Mouse (Mus musculus) midbrain, embryonic 10.5 days (tissue): ENCODE results near the gene Amotl2. TPM values are rescaled to one million over a fixed set of nuclear protein-coding genes. Genes with fewer than 3 reads are reported as not detected.

Source experiments
- DNase-seq: peaks from one replicate; pipeline ENCODE4 v3.0.0-alpha.2; 2017; ENCODE audit warnings: low spot score
- H3K27ac ChIP-seq: fragments of 300-500 bp; sonication (generic); replicated peaks from 2 replicates; pipeline ENCODE4 v1.5.1; 2016; ENCODE audit warnings: mild to moderate bottlenecking
- H3K27me3 ChIP-seq: fragments of 300-500 bp; sonication (generic); 2 replicates; pipeline ENCODE4 v1.6.1; 2016; ENCODE audit warnings: low read depth, mild to moderate bottlenecking; ENCODE audit not compliant: poor library complexity, severe bottlenecking
- H3K36me3 ChIP-seq: fragments of 300-500 bp; sonication (generic); 2 replicates; pipeline ENCODE4 v1.6.1; 2016; ENCODE audit warnings: mild to moderate bottlenecking, moderate library complexity
- H3K4me1 ChIP-seq: fragments of 300-500 bp; sonication (generic); 2 replicates; pipeline ENCODE4 v1.6.1; 2016
- H3K4me3 ChIP-seq: fragments of 300-500 bp; sonication (generic); 2 replicates; pipeline ENCODE4 v1.5.1; 2016; ENCODE audit warnings: mild to moderate bottlenecking, moderate library complexity
- H3K9me3 ChIP-seq: fragments of 300-500 bp; sonication (generic); replicated peaks from 2 replicates; pipeline ENCODE4 v1.6.1; 2016; ENCODE audit warnings: mild to moderate bottlenecking
- WGBS: fragments of 180-500 bp; shearing (Covaris S2); methylation state at CpG from one replicate; pipeline ENCODE4 v1.1.7; 2016; 5-methylcytosine and 5-hydroxymethylcytosine counted together
- polyA plus RNA-seq: library from polyadenylated mRNA; unstranded; fragments of >200 nt; fragmentation: Nextera tagmentation; extraction: Ambion mirVana; gene quantifications from 2 replicates; pipeline ENCODE4 v1.2.1, GENCODE M21; 2016

Amotl2 gene
- polyA plus RNA-seq, 1 experiment from 2014 or later, result 60.3 TPM

- Histone ChIP-seq H3K4me3 (no peak overlapping the region), H3K9me3 (no peaks in the 10 kb centered on the region), H3K36me3 (peaks cover 85% of the 10 kb centered on the region), H3K4me1 (peaks cover 40% of the 10 kb centered on the region), H3K27me3 (no peaks in the 10 kb centered on the region), H3K27ac (0 out of 2 replicates have a peak overlapping the region, but pooled peaks have one; percentile 20)
- no peak for DNase-seq
- WGBS, result 88% methylated on average over 7 of the region's 7 CpGs
These were observed 14.6 kb downstream of the Amotl2 start for GRCm38 (mm10) chr9:102731044-102731471.

DNA sequence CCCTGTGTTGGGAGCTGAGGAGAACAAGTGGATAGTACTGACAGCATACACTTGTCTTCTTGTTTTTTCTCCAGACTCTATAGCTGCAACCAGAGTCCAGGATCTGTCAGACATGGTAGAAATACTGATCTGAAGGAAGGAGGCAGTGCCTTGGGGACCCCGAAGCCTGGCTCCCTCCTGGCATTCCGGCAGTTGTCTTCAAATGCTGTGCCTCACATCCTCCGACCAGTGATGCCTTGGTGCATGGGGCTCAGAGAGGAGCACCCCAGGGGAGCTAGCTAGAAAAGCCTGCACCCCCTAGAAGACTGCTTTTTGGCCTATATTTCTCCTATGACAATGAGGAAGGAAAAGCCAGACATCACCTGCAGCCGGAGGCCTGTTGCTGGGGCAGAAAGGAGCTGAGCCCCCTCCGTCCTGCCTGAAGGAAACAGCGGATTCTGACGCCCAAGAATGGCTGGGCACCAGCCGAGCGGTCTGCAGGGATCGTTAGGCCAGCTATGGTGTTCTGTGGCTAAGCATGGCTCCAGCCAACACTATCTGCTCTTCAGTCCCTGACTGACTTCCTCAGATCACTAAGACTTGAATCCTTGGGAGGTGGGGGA lies 15.2 kb downstream of the Amotl2 start:
- no peaks in the 10 kb centered on the region for H3K9me3 ChIP-seq
- no peak for DNase-seq

DNA sequence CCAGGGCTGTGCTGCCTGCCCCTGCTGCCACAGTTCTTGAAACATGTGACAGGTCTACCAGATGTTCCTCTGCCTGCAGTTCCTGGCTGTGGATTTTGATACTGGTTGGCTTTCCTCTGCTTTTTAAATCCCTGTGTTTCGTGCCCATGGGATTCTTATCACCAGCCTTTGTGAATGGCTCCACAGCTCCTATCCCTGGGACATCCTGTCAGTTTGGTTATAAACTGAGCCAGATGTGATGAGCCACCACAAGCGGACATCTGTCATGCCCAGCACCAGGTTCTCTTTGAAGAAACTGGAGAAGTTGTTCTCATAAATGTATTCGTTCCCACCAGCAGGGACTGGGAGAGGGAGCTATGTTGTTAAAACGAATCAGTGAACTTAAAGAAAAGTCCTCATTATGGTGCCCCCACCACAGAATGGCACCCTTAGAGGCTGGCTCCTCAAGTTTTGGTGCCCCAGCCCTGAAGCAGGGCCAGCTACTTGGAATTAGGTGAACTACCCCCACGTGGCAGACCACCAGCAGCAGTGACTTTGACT lies 15.9 kb downstream of the Amotl2 start:
- Histone ChIP-seq H3K9me3 (no peaks in the 10 kb centered on the region), H3K27me3 (no peaks in the 10 kb centered on the region), H3K4me3 (no peak overlapping the region), H3K4me1 (peaks cover 28% of the 10 kb centered on the region), H3K27ac (no peak overlapping the region), H3K36me3 (peaks cover 72% of the 10 kb centered on the region)
- no peak for DNase-seq
- 75% methylated on average over 5 of the region's 5 CpGs for whole genome bisulfite sequencing

More for the DNA sequence above, 15.2 kb downstream of the Amotl2 start:
- H3K4me1 ChIP-seq, result peaks cover 34% of the 10 kb centered on the region
- H3K27ac ChIP-seq, result no peak overlapping the region
- no peaks in the 10 kb centered on the region for H3K27me3 ChIP-seq
- WGBS, result 88% methylated on average over 10 of the region's 10 CpGs
- peaks cover 79% of the 10 kb centered on the region for H3K36me3 ChIP-seq
- no peak overlapping the region for H3K4me3 ChIP-seq

GRCm38 (mm10) chr9:102733459-102733858 lies 17.0 kb downstream of the Amotl2 start:
- H3K4me1 ChIP-seq, result peaks cover 22% of the 10 kb centered on the region
- no peak overlapping the region for H3K4me3 ChIP-seq
- DNase-seq, result no peak
- H3K9me3 ChIP-seq, result no peaks in the 10 kb centered on the region
- H3K27ac ChIP-seq, result no peak overlapping the region
- peaks cover 61% of the 10 kb centered on the region for H3K36me3 ChIP-seq
- WGBS, result 92% methylated on average over 5 of the region's 5 CpGs
- no peaks in the 10 kb centered on the region for H3K27me3 ChIP-seq

GRCm38 (mm10) chr9:102733999-102734738 lies 17.7 kb downstream of the Amotl2 start:
- H3K4me1 ChIP-seq, result peaks cover 20% of the 10 kb centered on the region
- H3K4me3 ChIP-seq, result no peak overlapping the region
- H3K9me3 ChIP-seq, result no peaks in the 10 kb centered on the region
- no peak overlapping the region for H3K27ac ChIP-seq
- no peak for DNase-seq
- H3K27me3 ChIP-seq, result no peaks in the 10 kb centered on the region
- peaks cover 54% of the 10 kb centered on the region for H3K36me3 ChIP-seq
- 83% methylated on average over 9 of the region's 9 CpGs for WGBS

DNA sequence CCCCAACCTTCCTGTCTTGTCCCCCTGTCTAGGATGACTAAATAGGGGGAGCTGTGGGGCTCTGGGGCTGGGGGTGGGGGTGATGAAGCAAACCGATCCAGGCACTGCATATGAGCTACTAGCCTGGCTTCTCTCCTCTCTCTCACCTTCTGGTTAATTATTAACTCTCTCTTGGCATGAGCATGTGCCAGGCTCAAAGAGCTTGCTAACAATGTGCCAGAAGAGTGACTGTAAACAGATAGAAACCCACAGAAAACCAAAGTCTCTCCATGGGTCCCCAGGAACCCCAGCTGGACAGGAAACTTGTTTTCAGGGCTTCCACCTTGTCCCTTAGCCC lies 18.2 kb downstream of the Amotl2 start:
- Histone ChIP-seq H3K36me3 (peaks cover 49% of the 10 kb centered on the region), H3K4me1 (peaks cover 21% of the 10 kb centered on the region), H3K27ac (no peak overlapping the region), H3K4me3 (no peak overlapping the region), H3K27me3 (no peaks in the 10 kb centered on the region), H3K9me3 (no peaks in the 10 kb centered on the region)
- WGBS, result 89% methylated on average over 1 of the region's 1 CpGs
- DNase-seq, result no peak

GRCm38 (mm10) chr9:102735231-102735630 lies 18.8 kb downstream of the Amotl2 start:
- Histone ChIP-seq H3K4me1 (peaks cover 21% of the 10 kb centered on the region), H3K4me3 (no peak overlapping the region), H3K9me3 (no peaks in the 10 kb centered on the region), H3K27me3 (no peaks in the 10 kb centered on the region), H3K36me3 (peaks cover 43% of the 10 kb centered on the region), H3K27ac (no peak overlapping the region)
- DNase-seq, result no peak
- WGBS, result 90% methylated on average over 3 of the region's 3 CpGs

DNA sequence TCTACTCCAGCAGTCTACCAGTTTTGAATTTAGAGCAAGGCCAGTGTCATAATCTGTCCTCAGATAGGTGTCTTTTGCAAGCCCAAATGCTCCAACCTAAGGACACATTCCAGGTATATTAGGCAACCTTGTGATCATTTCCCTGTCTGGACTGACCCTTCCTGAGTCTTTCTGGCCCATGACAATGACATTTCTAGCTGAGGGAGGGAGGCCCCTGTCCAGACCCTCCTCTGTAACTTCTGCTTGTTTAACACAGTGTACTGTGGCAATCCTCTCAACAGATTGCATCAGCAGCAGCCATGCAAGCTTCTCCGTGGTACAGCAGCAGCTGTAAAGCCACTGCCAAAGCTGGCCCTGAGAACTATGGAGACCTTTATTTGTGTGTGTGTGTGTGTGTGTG lies 19.5 kb downstream of the Amotl2 start:
- 74% methylated on average over 1 of the region's 1 CpGs for WGBS
- no peak for DNase-seq

GRCm38 (mm10) chr9:102737405-102737804 lies 20.9 kb downstream of the Amotl2 start:
- WGBS, result 76% methylated on average over 1 of the region's 1 CpGs
- H3K4me1 ChIP-seq, result 0 out of 2 replicates have a peak, but pooled peaks cover 8% of the 10 kb centered on the region
- H3K36me3 ChIP-seq, result peaks cover 22% of the 10 kb centered on the region
- no peaks in the 10 kb centered on the region for H3K27me3 ChIP-seq
- H3K27ac ChIP-seq, result 0 out of 2 replicates have a peak overlapping the region, but pooled peaks have one; percentile 33
- H3K9me3 ChIP-seq, result no peaks in the 10 kb centered on the region
- DNase-seq, result no peak
- H3K4me3 ChIP-seq, result no peak overlapping the region

More for the DNA sequence above, 19.5 kb downstream of the Amotl2 start:
- Histone ChIP-seq H3K27me3 (no peaks in the 10 kb centered on the region), H3K27ac (no peak overlapping the region), H3K4me3 (no peak overlapping the region), H3K9me3 (no peaks in the 10 kb centered on the region), H3K36me3 (peaks cover 36% of the 10 kb centered on the region), H3K4me1 (peaks cover 17% of the 10 kb centered on the region)

DNA sequence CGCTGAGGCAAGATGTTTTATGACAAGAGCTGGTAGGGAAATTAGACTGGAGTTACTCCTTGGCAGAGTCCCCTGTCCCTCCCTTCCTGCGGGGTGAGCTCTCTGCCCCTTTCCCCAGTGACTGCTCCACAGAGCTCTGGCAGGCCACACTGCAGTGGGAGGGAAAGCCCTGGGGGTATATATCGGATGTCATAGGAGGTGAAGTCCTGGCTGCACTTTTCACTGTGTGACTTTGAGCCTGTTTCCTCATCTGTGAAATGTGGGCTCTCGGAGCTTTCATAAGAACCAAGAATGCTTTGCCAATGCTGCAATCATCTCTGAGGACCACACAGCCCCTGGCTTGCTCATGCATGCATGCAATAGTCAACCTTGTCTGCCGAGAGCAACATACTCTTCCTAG lies 30.3 kb downstream of the Amotl2 start:
- Histone ChIP-seq H3K4me3 (no peak overlapping the region), H3K27me3 (no peaks in the 10 kb centered on the region), H3K27ac (0 out of 2 replicates have a peak overlapping the region, but pooled peaks have one; percentile 14), H3K36me3 (no peaks in the 10 kb centered on the region), H3K9me3 (no peaks in the 10 kb centered on the region), H3K4me1 (no peaks in the 10 kb centered on the region)
- DNase-seq, result no peak
- WGBS, result 79% methylated on average over 5 of the region's 5 CpGs

- no peaks in the 10 kb centered on the region for H3K36me3 ChIP-seq
- H3K9me3 ChIP-seq, result no peaks in the 10 kb centered on the region
- no peak for DNase-seq
- no peaks in the 10 kb centered on the region for H3K4me1 ChIP-seq
- WGBS, result 64% methylated on average over 5 of the region's 5 CpGs
- H3K27me3 ChIP-seq, result no peaks in the 10 kb centered on the region
- no peak overlapping the region for H3K27ac ChIP-seq
- no peak overlapping the region for H3K4me3 ChIP-seq
These were observed 31.4 kb downstream of the Amotl2 start for GRCm38 (mm10) chr9:102747902-102748301.

- no peak overlapping the region for H3K27ac ChIP-seq
These were observed 32.7 kb downstream of the Amotl2 start for GRCm38 (mm10) chr9:102749216-102749615.

More at GRCm38 (mm10) chr9:102749216-102749615, 32.7 kb downstream of the Amotl2 start:
- DNase-seq, result no peak
- Histone ChIP-seq H3K4me3 (no peak overlapping the region), H3K36me3 (no peaks in the 10 kb centered on the region), H3K9me3 (no peaks in the 10 kb centered on the region), H3K27me3 (no peaks in the 10 kb centered on the region), H3K4me1 (no peaks in the 10 kb centered on the region)
- WGBS, result 89% methylated on average over 11 of the region's 11 CpGs
